Mouse (Mus musculus) cerebellum, postnatal 10 days (tissue): Measurements from ENCODE around the gene Rad9b.

Source experiments
- DNase-seq, 2 experiments: peaks; one replicate each; pipeline ENCODE4 v3.0.0; 2021; ENCODE audit warnings: mixed read lengths in 2 of 2

The Rad9b gene

DNA sequence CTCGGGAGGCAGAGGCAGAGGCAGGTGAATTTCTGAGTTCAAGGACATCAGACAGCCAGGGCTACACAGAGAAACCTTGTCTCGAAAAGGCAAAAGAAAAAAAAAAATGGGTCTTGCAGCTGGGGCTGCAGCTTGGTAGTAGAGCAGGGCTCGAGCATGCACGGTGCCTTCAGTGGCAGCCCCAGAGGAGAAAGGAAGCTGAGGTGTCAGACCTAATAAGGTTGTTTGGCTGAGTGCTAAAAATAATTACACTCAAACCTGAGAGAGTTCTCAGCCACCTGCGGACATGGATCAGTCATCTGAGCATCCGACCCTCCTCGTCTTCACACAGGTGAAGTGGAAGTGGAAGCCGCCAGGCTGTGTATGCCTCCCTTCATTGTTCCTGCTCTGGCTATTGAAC lies 43.3 kb downstream of the Rad9b start:
- DNase-seq: no peak

DNA sequence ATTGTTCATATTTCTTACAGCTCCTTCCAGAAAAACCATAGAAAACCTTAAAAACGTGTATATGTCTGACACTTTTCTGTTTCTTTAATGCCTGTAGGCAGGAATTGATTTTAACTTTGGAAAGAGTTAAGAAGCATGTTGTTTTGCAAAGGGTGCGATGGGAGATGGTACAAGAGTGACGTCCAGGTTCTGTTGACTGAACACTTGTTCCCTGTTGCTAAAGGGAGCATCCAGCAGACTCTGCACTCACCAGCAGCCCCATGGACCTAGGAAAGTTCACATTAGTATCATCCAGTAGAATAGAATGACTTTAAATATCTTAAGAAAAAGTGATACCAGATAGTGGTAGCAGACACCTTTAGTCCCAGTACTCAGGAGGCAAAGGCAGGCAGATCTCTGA lies 47.5 kb downstream of the Rad9b start:
- no peak for DNase-seq

DNA sequence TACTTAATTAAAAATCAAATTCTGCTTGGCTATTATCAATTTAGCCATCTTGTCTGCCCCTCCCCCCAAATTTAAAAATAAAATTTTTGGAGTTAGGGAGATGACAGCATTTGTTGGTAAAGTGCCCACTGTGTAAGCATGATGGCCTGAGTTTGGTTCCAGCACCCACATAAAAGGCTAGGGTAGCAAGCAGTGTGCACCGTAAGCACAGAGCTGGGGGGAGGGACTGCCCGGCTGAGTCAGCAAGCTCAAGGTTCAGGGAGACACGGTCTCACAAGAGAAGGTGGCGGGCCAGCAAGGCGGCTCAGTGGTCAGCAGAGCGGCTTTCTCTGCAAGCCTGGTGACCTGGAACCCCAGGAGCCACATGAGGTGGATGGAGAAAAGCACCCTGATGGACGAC lies 48.6 kb downstream of the Rad9b start:
- no peak for DNase-seq

GRCm38 (mm10) chr5:122304541-122304940 lies 49.5 kb downstream of the Rad9b start:
- DNase-seq: peak; percentile 57 to 58

DNA sequence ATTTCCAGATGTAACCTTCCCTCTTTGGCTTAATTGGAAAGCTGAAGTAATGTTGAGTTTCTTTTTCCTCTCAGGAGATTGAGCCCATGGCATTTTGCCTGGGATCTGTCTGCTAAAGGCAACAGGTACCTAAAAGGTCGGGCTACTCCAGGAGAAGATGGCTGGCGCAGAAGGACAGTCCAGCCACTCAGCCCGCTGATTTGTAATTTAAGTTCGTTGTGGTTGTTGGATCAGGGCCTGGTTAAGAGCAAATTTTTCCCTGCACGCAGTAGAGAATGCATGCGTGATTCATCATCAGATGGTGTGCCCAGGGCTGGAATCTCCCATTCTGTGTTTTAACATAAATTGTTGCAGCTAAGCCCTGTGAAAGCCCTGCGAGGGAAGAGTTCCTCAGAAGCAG lies 50.1 kb downstream of the Rad9b start:
- no peak for DNase-seq

- peak; percentile 34 to 40 for DNase-seq
These were observed 51.0 kb downstream of the Rad9b start for GRCm38 (mm10) chr5:122302810-122303745.

GRCm38 (mm10) chr5:122300071-122300518 lies 53.9 kb downstream of the Rad9b start:
- peak; percentile 35 to 53 for DNase-seq

DNA sequence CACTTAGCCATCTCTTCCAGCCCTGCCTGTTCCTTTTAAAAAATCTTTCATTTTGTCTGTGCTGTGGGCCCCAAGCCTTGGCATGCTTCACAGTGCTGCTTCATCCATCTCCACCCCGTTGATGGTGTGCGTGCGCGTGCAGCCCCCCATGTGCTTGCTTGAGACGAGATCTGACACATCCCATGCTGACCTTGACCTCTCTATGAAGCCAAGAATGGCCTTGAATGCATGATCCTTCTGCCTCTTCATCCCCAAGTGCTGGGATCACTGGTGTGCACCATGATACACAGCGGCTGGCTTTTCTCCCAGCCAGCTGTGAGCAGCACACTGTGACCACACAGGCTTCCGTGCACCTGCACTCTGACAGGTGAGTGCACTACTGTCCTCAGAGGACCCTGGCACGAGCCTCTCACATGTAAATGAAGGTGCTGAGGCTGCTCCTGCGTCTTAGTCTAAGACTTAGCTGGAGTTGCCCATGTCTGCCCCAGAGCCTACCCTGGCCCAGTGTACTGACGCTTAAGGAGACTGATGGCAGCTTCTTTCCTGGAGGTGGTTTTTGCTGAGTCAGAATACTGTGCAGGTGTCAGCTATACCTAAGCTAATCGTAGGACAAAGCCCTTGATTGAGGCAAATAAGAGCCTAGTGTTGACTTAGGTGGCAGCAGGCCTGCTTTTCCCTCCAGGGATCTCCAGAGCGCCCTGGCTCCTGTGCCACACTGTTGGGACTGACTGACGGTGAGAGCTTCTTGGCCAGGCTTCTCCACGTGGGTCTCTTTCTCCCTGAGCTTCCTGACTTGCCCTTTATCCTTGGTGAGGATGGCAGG lies 58.7 kb downstream of the Rad9b start:
- no peak for DNase-seq

GRCm38 (mm10) chr5:122294219-122294735 lies 59.8 kb downstream of the Rad9b start:
- DNase-seq: no peak

DNA sequence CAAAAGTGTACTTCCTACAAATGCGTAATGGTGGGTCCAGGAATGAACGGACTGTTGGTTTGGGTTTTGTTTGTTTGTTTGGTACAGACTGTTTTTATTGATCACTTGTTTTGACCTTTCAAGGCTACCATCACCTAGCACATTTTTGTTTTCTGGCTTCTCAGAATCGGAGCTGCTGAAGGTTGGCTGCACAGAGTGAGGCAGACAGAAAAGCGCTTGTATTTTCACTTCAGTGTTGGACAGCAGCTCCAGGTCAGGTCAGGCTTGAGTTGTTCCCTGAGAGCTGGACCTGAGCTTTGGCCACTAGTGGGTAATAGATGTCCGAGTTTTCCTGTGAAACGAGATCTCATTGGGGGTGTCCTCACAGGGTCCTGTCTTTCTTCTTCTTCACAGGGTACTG lies 60.9 kb downstream of the Rad9b start:
- no peak for DNase-seq

- DNase-seq: no peak
These were observed 62.3 kb downstream of the Rad9b start for GRCm38 (mm10) chr5:122291553-122292339.

DNA sequence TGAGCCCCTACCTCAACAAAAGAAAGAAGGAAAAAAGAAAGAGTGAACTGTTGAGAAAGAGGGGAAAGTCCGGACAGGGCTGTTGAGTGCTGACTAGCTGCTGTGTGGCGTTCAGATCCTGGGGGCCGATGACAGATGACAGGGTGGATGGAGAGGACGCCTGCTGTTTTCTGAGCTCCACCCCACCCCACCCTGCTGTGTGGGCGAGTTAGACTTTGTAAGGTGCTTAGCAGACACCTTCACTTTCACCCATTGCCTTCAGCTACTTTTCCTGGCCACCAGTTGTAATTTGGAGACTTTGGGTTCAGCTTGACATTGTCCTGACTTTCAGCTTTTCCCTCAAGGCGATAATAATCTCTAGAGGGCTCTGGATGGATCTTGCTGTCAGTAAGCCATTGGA lies 62.9 kb downstream of the Rad9b start:
- no peak for DNase-seq

DNA sequence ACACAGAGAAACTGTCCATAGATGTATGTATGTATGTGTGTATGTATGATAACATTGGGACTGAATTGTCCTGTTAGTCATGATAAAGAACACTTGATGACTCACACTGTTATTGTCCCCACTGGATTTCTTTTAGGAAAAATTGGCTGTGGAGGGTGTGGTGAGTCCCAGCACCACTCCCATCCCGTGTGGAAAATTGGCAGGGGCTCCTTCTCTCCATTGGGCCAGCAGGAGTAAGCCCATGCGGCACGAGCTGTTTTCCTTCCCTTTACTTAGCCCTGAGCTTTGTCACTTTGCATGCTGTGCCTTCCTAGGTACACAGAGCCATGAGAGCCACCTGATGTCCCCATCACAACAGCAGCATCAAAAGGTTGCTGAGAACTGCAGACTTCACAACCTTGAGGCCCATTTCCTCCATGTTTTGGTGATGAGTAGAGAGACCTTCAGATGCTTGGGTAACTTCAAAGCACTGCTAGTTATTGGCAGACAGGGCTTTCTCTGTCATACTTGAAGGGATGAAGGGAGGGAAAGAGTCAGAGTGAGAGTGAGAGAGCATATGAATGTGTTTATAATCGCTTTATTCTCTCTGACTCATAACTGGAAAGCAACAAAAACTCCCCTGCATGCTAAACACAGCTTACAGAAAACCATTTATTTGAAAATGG lies 65.8 kb downstream of the Rad9b start:
- no peak for DNase-seq

GRCm38 (mm10) chr5:122287026-122287425 lies 67.0 kb downstream of the Rad9b start:
- no peak for DNase-seq

DNA sequence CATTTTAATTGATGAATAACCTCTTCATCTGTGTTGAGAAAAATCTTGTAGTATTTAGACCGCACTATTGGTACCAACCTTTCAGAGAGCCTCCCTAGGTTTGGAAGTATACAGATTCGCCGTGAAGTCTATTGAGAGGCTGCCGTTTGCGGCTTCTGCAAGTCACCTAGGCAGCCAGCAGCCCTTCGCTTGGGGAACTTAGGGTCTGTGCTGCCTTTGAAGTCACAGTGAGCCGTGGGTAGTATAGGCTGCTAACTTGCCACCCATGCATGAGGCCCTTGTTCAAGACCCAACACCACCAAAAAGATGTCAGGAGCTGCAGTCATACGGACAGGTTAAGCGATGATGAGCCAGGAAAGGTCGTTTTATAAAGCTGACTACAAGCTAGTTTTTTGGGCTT lies 67.8 kb downstream of the Rad9b start:
- DNase-seq: no peak

- no peak for DNase-seq
These were observed 68.3 kb downstream of the Rad9b start for GRCm38 (mm10) chr5:122285767-122286150.

DNA sequence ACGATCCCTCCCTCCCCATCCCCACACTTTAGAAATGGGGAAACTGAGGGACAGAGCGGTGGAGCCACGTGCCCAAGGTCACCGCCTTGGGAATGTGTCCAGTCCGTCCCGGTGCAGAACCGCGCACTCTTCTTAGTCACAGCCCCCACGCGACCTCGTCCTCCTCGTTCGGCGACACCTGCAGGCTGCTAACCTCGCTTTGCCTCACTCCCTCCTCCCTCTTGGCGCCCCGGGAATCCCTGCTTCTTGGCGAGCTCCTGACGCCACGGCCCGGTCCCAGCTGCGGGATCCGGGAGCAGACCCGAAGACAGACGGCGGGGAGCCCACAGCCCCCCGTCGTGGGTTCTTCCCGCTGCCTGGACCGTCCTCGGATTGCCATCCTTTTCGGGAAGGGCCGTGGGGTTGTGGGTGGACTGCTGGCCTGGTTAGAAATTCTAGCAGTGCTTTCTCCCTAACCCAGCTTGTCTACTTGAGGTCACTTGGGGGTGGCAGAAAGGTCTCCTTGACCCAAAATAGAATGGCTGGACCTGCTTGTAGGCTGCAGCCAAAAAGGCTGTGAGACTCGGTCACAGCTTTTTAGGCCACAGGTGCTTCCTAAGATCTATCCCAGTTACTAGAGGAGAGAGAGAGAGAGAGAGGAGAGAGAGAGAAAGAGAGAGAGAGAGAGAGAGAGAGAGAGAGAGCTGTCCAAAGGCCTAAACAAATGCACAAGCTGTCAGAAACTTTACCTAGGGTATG lies 68.8 kb downstream of the Rad9b start:
- DNase-seq: peak; percentile 78

DNA sequence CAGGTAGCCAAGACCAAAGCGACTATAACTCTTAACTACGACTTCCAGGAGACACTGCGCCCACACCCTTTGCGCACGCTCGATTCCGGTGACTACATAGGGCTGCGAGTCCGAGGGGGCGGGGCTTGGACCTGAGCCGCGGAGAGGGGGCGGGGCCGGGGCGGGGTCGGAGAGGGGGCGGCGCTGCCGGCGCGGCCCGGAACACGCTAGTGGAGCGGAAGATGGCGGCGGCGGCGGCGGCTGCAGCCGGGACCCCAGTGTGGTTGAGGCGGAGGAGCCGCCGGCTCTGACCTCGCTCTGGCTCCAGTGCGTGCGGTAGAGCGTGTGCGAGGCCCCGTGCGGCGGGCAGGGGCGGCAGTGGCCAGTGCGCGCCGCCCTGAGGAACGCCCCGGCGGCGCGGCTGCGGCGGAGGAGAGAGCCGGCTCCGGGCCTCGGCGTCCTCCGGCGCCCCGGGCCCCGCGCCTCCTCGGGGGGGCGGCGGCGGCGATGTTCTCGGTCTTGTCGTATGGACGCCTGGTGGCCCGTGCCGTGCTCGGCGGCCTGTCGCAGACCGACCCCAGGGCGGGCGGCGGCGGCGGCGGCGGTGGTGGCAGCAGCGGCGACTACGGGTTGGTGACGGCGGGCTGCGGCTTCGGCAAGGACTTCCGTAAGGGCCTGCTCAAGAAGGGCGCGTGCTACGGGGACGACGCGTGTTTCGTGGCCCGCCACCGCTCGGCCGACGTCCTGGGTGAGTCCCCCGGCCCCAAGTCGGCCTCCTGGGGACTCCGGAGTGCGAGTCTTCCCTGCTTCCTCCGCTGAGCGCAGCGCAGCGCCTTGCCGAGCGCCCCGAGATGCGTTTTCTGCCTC lies 69.6 kb downstream of the Rad9b start, which contains the start of gene Pptc7:
Gene Pptc7 (plus strand): TSS at position 183 of the 846 bp plus-strand sequence.
- DNase-seq: peak; percentile 98 to 99

GRCm38 (mm10) chr5:122283828-122284182 lies 70.2 kb downstream of the Rad9b start:
- DNase-seq: no peak

GRCm38 (mm10) chr5:122280827-122281462 lies 73.1 kb downstream of the Rad9b start:
- peak; percentile 58 to 73 for DNase-seq
